Mouse (Mus musculus) hindbrain, embryonic 11.5 days (tissue): ENCODE measurements around the gene 1700037H04Rik. TPM values are rescaled to one million over a fixed set of nuclear protein-coding genes. Genes with fewer than 3 reads are reported as not detected.

Source experiments
- ATAC-seq: fragments of 200-750 bp; cut with Nextera tagmentation; 2 replicates; pipeline ENCODE4 v1.8.0; 2017; ENCODE audit warnings: mild to moderate bottlenecking, moderate TSS enrichment, moderate library complexity; ENCODE audit not compliant: low FRiP score
- DNase-seq: peaks from one replicate; pipeline ENCODE4 v3.0.0-alpha.2; 2015; ENCODE audit warnings: low spot score
- H3K27ac ChIP-seq: fragments of 300-500 bp; sonication (generic); 2 replicates; pipeline ENCODE4 v1.5.1; 2014; ENCODE audit warnings: mild to moderate bottlenecking, low read depth, low read length
- H3K27me3 ChIP-seq: fragments of 300-500 bp; sonication (generic); 2 replicates; pipeline ENCODE4 v1.6.1; 2014; ENCODE audit warnings: mild to moderate bottlenecking, low read length, moderate library complexity, mixed read lengths; ENCODE audit not compliant: control insufficient read depth, insufficient read depth
- H3K36me3 ChIP-seq: fragments of 300-500 bp; sonication (generic); 2 replicates; pipeline ENCODE4 v1.6.1; 2014; ENCODE audit warnings: mild to moderate bottlenecking, low read length, moderate library complexity, mixed read lengths; ENCODE audit not compliant: control insufficient read depth, insufficient read depth
- H3K4me1 ChIP-seq: fragments of 300-500 bp; sonication (generic); replicated peaks from 2 replicates; pipeline ENCODE4 v1.6.1; 2014; ENCODE audit warnings: low read length, mixed read lengths; ENCODE audit not compliant: control insufficient read depth, insufficient read depth
- H3K4me2 ChIP-seq: fragments of 300-500 bp; sonication (generic); replicated peaks from 2 replicates; pipeline ENCODE4 v1.6.1; 2014; ENCODE audit warnings: mild to moderate bottlenecking, low read depth, low read length
- H3K4me3 ChIP-seq: fragments of 300-500 bp; sonication (generic); 2 replicates; pipeline ENCODE4 v1.5.1; 2014; ENCODE audit warnings: low read depth, low read length
- H3K9ac ChIP-seq: fragments of 300-500 bp; sonication (generic); 2 replicates; pipeline ENCODE4 v1.6.1; 2014; ENCODE audit warnings: low read depth, low read length
- H3K9me3 ChIP-seq: fragments of 300-500 bp; sonication (generic); 2 replicates; pipeline ENCODE4 v1.6.1; 2016; ENCODE audit warnings: low read length; ENCODE audit not compliant: control insufficient read depth
- WGBS: fragments of 180-500 bp; shearing (Covaris S2); extraction: QIAGEN DNeasy Blood & Tissue Kit; methylation state at CpG from one replicate; pipeline ENCODE4 v1.1.7; 2014; 5-methylcytosine and 5-hydroxymethylcytosine counted together
- polyA plus RNA-seq: library from polyadenylated mRNA; unstranded; fragments of >200 nt; fragmentation: Nextera tagmentation; extraction: Ambion mirVana; gene quantifications from 2 replicates; pipeline ENCODE4 v1.2.1, GENCODE M21; 2014

1700037H04Rik gene
- polyA plus RNA-seq, 1 experiment from 2014 or later = 122 TPM

DNA sequence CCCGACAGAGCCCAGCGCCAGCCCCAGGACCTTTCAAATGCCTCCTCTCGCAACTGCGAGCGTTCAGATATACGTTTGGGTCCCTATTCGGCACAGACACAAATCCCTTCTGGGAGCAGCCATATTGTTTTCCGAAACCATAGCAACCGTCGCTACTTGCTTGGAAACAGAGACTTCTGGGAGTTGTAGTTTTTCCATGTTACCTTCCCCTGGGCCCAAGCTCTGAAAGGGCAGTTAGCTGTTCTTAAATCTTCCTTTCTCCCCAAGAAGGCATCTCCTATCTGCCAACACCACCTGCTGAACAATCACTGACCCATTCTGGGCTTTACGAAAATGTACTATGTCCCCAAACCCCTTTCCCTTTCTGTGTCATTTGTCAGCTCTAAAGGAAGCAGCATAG lies 14.8 kb upstream of the 1700037H04Rik start:
- peak; percentile 89 for DNase-seq
- Histone ChIP-seq H3K27me3 (peaks cover 32% of the 10 kb centered on the region), H3K4me3 (peak overlapping the region; percentile 36), H3K4me2 (peak overlapping the region; percentile 65), H3K27ac (no peak overlapping the region), H3K9ac (no peak overlapping the region), H3K4me1 (peaks cover 19% of the 10 kb centered on the region), H3K36me3 (no peaks in the 10 kb centered on the region), H3K9me3 (no peaks in the 10 kb centered on the region)
- peak; percentile 61; the same call in 1 of the 2 replicates for ATAC-seq
- WGBS = 3% methylated on average over 11 of the region's 11 CpGs

DNA sequence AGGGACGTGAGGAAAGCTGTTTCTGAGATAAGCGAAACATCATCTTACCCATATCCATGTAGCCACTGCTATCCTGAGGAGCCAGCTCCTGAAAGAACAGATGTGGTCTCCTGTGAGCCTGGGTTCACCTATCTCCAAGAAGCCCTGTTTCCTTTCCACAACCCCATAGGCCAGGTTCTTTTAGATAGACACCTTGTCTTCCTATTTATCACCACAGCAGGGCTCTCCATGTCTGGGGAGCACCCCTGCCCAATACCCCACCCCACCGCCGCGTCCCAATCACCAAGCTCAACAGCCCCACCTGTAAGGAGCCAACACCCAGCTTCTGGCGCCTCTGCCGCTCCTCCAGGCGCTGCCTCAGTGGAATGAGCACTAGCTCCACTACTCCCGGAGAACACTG lies 12.4 kb upstream of the 1700037H04Rik start:
- H3K27ac ChIP-seq = no peak overlapping the region
- H3K4me1 ChIP-seq = peaks cover 5% of the 10 kb centered on the region; the same call in 1 of the 2 replicates
- no peaks in the 10 kb centered on the region for H3K36me3 ChIP-seq
- H3K9ac ChIP-seq = no peak overlapping the region
- no peaks in the 10 kb centered on the region for H3K9me3 ChIP-seq
- H3K4me3 ChIP-seq = no peak overlapping the region
- DNase-seq (no peak), ATAC-seq (no peak)
- 36% methylated on average over 9 of the region's 9 CpGs for WGBS
- H3K27me3 ChIP-seq = peaks cover 32% of the 10 kb centered on the region
- no peak overlapping the region for H3K4me2 ChIP-seq

DNA sequence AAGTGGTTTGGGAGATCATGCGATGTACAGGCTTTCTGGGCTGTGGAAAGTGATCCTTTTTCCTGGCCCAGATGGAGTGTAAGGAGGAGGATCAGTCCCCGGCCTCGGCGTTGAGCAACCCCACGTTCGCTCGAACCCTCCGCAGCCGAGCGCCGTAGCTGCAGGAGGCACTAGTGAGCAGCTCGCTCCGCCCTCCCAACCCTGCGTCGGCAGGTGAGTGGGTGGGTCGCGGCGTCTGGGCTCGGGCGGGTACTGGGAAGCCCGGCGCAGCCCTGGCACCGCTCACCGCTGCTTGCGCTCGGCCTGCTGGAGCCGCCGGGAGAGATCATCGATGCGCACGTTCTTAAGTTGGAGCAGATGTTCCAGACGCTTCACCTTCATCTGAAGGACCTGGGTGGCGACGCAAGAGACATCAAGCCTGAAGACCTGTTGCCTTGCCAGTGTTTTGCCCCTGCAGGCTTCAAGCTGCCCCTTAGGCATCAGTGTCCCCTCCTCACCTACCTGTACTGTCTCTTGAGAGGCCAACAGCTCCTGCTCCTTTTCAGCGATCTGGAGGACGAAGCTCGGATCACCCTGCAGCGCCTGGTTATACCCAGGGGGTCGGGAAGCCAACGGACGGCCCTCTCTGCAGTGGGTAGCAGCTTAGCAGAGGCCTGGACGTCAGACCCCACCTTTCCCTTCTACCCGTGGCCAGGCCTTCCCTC lies 11.7 kb upstream of the 1700037H04Rik start:
- Histone ChIP-seq H3K9ac (no peak overlapping the region), H3K4me3 (peak overlapping the region; percentile 15; the same call in 1 of the 2 replicates), H3K36me3 (no peaks in the 10 kb centered on the region), H3K4me1 (peaks cover 4% of the 10 kb centered on the region; the same call in 1 of the 2 replicates), H3K9me3 (no peaks in the 10 kb centered on the region), H3K27me3 (peaks cover 32% of the 10 kb centered on the region), H3K27ac (no peak overlapping the region), H3K4me2 (0 out of 2 replicates have a peak overlapping the region, but pooled peaks have one; percentile 4)
- DNase-seq (peak; percentile 36), ATAC-seq (no peak)
- 2% methylated on average over 43 of the region's 43 CpGs for WGBS

DNA sequence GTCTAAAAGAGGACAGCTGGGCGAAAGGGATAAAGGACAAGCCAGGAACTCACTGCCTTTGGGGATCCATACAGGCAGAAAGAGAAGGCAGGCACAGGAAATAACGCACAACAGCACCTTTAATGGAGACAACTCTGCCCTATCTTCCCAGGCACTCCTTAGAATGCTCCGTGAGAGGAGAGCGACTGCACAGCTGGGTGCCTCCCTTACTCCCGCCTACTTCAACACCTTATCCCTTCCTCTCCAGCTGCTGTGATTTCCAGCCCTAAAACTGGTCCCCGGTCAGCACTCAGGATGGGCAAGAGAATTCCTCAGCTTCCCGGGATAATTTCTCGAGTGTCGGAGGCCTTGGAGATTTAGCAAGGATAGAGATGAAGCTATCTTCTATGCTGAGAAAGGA lies 11.1 kb upstream of the 1700037H04Rik start:
- WGBS = 10% methylated on average over 9 of the region's 9 CpGs
- ATAC-seq = no peak
- Histone ChIP-seq H3K4me1 (peaks cover 4% of the 10 kb centered on the region; the same call in 1 of the 2 replicates), H3K36me3 (no peaks in the 10 kb centered on the region), H3K9me3 (no peaks in the 10 kb centered on the region), H3K4me2 (no peak overlapping the region), H3K27me3 (peaks cover 32% of the 10 kb centered on the region), H3K4me3 (no peak overlapping the region), H3K27ac (no peak overlapping the region), H3K9ac (no peak overlapping the region)
- DNase-seq = no peak

DNA sequence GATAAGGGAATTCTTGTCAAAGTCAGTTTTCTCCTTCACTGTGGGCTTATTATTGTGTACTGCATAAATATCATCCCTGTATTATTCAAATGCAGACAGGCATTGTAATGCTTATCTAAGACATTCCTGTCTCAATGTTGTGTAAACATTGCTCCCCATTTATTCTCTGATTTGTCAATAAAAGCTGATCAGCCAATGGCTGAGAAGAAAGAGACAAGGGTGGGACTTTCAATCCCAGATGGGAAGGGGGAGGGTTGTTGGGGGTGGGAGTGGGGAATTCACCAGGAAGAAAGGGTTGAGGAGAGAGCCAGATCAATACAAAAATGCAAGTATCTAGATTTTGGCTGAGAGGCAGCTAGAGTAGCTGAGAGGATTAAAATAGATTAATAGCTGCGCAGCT lies 9.0 kb upstream of the 1700037H04Rik start:
- ATAC-seq = no peak
- no peaks in the 10 kb centered on the region for H3K36me3 ChIP-seq
- 76% methylated on average over 1 of the region's 1 CpGs for WGBS
- H3K27me3 ChIP-seq = peaks cover 32% of the 10 kb centered on the region
- H3K9me3 ChIP-seq = no peaks in the 10 kb centered on the region
- H3K4me1 ChIP-seq = peaks cover 4% of the 10 kb centered on the region; the same call in 1 of the 2 replicates
- no peak for DNase-seq
- no peak overlapping the region for H3K4me3 ChIP-seq
- H3K9ac ChIP-seq = no peak overlapping the region
- H3K4me2 ChIP-seq = no peak overlapping the region
- no peak overlapping the region for H3K27ac ChIP-seq

DNA sequence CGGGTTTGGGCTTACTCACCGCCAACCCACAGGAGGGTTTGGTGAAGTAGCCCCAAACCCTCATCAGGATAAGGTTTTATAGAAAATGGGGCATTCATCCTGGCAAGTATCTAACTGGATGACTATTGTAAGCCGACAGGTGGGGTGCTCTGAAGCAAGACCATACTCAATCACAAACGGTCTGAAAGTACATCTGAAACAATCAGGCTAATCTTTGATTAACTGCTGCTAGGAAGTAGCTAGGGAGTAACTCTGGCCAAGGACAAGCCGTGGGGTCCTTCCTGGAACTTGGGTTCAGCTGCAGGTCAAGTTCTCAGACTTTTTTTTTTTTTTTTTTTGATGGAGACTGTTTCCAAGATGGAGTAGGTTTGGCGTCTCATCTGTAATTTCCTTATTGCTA lies 8.1 kb upstream of the 1700037H04Rik start:
- H3K27me3 ChIP-seq = peaks cover 27% of the 10 kb centered on the region
- 85% methylated on average over 6 of the region's 6 CpGs for WGBS
- no peak for ATAC-seq
- no peak overlapping the region for H3K4me3 ChIP-seq
- H3K36me3 ChIP-seq = no peaks in the 10 kb centered on the region
- no peak overlapping the region for H3K4me2 ChIP-seq
- H3K4me1 ChIP-seq = peaks cover 4% of the 10 kb centered on the region; the same call in 1 of the 2 replicates
- no peak for DNase-seq
- no peaks in the 10 kb centered on the region for H3K9me3 ChIP-seq
- no peak overlapping the region for H3K9ac ChIP-seq
- H3K27ac ChIP-seq = no peak overlapping the region

DNA sequence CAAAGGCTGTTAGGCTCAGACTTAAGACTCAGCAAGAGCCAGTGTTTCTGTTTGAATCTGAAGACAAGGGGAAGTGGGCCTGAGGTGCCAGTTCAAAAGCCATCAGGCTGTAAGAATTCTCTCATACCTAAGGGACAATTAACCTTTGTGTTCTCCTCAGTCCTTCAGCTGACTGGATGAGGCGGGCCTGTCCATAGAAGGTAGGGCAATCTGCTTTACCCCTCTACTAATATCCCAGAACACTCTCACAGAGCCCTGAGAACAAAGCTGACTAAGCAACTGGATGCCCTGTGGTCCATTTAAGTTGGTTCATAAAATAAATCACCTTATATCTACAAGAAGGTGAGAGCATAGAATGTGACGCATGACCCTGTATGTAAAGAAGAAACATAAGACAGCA lies 6.3 kb upstream of the 1700037H04Rik start:
- Histone ChIP-seq H3K36me3 (no peaks in the 10 kb centered on the region), H3K4me2 (no peak overlapping the region), H3K9me3 (no peaks in the 10 kb centered on the region), H3K27me3 (peaks cover 9% of the 10 kb centered on the region), H3K4me1 (no peaks in the 10 kb centered on the region), H3K27ac (no peak overlapping the region), H3K4me3 (no peak overlapping the region), H3K9ac (no peak overlapping the region)
- no peak for DNase-seq
- WGBS = 89% methylated on average over 2 of the region's 2 CpGs
- ATAC-seq = no peak

DNA sequence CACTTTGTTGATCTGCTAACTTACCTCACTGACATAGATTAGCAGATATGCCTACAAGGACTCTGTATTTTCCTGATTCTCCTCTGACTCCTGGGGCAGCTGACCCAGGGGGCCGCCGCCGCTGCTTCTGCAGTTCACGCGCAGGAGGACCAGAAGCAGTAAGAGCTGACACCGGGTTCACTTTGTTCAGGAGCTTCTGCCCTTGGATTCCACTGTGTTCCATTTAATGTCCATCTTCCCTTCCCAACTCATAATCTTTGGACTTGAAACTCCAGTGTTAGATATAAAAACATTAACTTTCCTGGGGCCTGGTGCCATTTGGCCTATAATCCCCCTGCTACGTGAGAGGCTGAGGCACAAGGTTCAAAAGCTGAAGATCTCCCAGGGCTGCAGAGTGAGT lies 4.0 kb upstream of the 1700037H04Rik start:
- Histone ChIP-seq H3K9me3 (no peaks in the 10 kb centered on the region), H3K36me3 (no peaks in the 10 kb centered on the region), H3K27me3 (no peaks in the 10 kb centered on the region), H3K27ac (no peak overlapping the region), H3K4me2 (no peak overlapping the region), H3K4me1 (no peaks in the 10 kb centered on the region), H3K4me3 (no peak overlapping the region), H3K9ac (no peak overlapping the region)
- WGBS = 78% methylated on average over 7 of the region's 7 CpGs
- ATAC-seq (no peak), DNase-seq (no peak)

DNA sequence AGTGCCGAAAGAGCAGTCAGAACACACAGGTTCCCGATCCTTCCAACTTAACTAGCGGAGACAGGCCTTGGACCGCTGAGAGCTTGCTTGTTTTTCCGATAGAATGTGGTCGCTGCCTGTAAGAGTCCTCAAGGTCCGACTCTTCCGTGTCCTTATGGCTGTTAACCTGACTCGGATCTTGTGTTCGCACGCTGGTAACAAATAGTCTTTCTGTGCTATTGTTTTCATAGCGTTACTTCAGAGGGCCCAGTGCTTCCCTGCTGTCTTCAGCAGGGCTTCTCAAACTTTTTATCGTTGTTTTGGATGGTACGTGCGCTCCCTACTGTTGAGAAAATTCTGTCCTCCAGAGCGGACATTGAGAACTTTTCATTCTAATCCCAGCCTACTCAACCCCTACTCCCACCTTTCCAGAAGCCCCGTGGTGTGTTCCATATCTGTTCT lies 810 bp upstream of the 1700037H04Rik start:
- no peaks in the 10 kb centered on the region for H3K27me3 ChIP-seq
- 2% methylated on average over 17 of the region's 17 CpGs for WGBS
- no peaks in the 10 kb centered on the region for H3K4me1 ChIP-seq
- H3K4me2 ChIP-seq = peak overlapping the region; percentile 68
- ATAC-seq (no peak), DNase-seq (no peak)
- H3K36me3 ChIP-seq = no peaks in the 10 kb centered on the region
- peak overlapping the region; percentile 81 for H3K27ac ChIP-seq
- H3K4me3 ChIP-seq = peak overlapping the region; percentile 78
- no peaks in the 10 kb centered on the region for H3K9me3 ChIP-seq
- H3K9ac ChIP-seq = peak overlapping the region; percentile 60
